Mouse (Mus musculus) heart, embryonic 13.5 days (tissue): ENCODE results near the gene Dars. TPM values are rescaled to one million over a fixed set of nuclear protein-coding genes. Genes with fewer than 3 reads are reported as not detected.
A peak's percentile ranks its signal among the peaks of the same experiment; 100 is the strongest.

ENCODE experiments used
- ATAC-seq: fragments of 200-750 bp; cut with Nextera tagmentation; 2 replicates; pipeline ENCODE4 v1.8.0; 2017; ENCODE audit warnings: moderate TSS enrichment; ENCODE audit not compliant: insufficient number of reproducible peaks, low FRiP score, low TSS enrichment; ENCODE audit errors: extremely low read depth
- H3K27ac ChIP-seq: fragments of 300-500 bp; sonication (generic); replicated peaks from 2 replicates; pipeline ENCODE4 v1.5.1; 2015; ENCODE audit warnings: moderate library complexity, mild to moderate bottlenecking, inconsistent platforms
- H3K27me3 ChIP-seq: fragments of 300-500 bp; sonication (generic); replicated peaks from 2 replicates; pipeline ENCODE4 v1.6.1; 2015; ENCODE audit warnings: mild to moderate bottlenecking, inconsistent platforms
- H3K36me3 ChIP-seq: fragments of 300-500 bp; sonication (generic); 2 replicates; pipeline ENCODE4 v1.6.1; 2015; ENCODE audit warnings: mild to moderate bottlenecking, inconsistent platforms
- H3K4me1 ChIP-seq: fragments of 300-500 bp; sonication (generic); 2 replicates; pipeline ENCODE4 v1.6.1; 2015; ENCODE audit warnings: inconsistent platforms
- H3K4me2 ChIP-seq: fragments of 300-500 bp; sonication (generic); 2 replicates; pipeline ENCODE4 v1.6.1; 2015; ENCODE audit warnings: inconsistent platforms, mild to moderate bottlenecking, moderate library complexity
- H3K4me3 ChIP-seq: fragments of 300-500 bp; sonication (generic); 2 replicates; pipeline ENCODE4 v1.5.1; 2015; ENCODE audit warnings: moderate library complexity, mild to moderate bottlenecking, inconsistent platforms
- H3K9ac ChIP-seq: fragments of 300-500 bp; sonication (generic); 2 replicates; pipeline ENCODE4 v1.6.1; 2015; ENCODE audit warnings: inconsistent platforms, mild to moderate bottlenecking, moderate library complexity
- H3K9me3 ChIP-seq: fragments of 300-500 bp; sonication (generic); 2 replicates; pipeline ENCODE4 v1.6.1; 2016; ENCODE audit warnings: inconsistent platforms
- WGBS: fragments of 180-500 bp; shearing (Covaris S2); methylation state at CpG from one replicate; pipeline ENCODE4 v1.1.7; 2015; ENCODE audit warnings: mixed read lengths; 5-methylcytosine and 5-hydroxymethylcytosine counted together
- polyA plus RNA-seq: library from polyadenylated mRNA; unstranded; fragments of >200 nt; fragmentation: Nextera tagmentation; extraction: Ambion mirVana; gene quantifications from 2 replicates; pipeline ENCODE4 v1.2.1, GENCODE M21; 2015

Dars gene
- polyA plus RNA-seq, 1 experiment from 2014 or later, result 98.5 TPM

GRCm38 (mm10) chr1:128447206-128447902 lies 30.2 kb upstream of the Dars start:
- no peaks in the 10 kb centered on the region for H3K9me3 ChIP-seq
- H3K9ac ChIP-seq, result no peak overlapping the region
- H3K36me3 ChIP-seq, result no peaks in the 10 kb centered on the region
- H3K27me3 ChIP-seq, result no peaks in the 10 kb centered on the region
- H3K4me2 ChIP-seq, result no peak overlapping the region
- H3K4me1 ChIP-seq, result no peaks in the 10 kb centered on the region
- 65% methylated on average over 7 of the region's 7 CpGs for WGBS
- H3K4me3 ChIP-seq, result no peak overlapping the region
- H3K27ac ChIP-seq, result no peak overlapping the region
- ATAC-seq, result no peak

GRCm38 (mm10) chr1:128443890-128444839 lies 27.0 kb upstream of the Dars start:
- peaks cover 9% of the 10 kb centered on the region for H3K4me1 ChIP-seq
- no peak overlapping the region for H3K4me3 ChIP-seq
- no peaks in the 10 kb centered on the region for H3K9me3 ChIP-seq
- no peaks in the 10 kb centered on the region for H3K27me3 ChIP-seq
- H3K36me3 ChIP-seq, result no peaks in the 10 kb centered on the region
- 60% methylated on average over 9 of the region's 9 CpGs for WGBS
- no peak overlapping the region for H3K4me2 ChIP-seq
- ATAC-seq, result no peak
- H3K9ac ChIP-seq, result no peak overlapping the region
- no peak overlapping the region for H3K27ac ChIP-seq

- ATAC-seq, result no peak
- Histone ChIP-seq H3K36me3 (no peaks in the 10 kb centered on the region), H3K27me3 (no peaks in the 10 kb centered on the region), H3K4me3 (no peak overlapping the region), H3K4me1 (peaks cover 9% of the 10 kb centered on the region), H3K9me3 (no peaks in the 10 kb centered on the region), H3K4me2 (no peak overlapping the region), H3K9ac (no peak overlapping the region), H3K27ac (no peak overlapping the region)
- 23% methylated on average over 5 of the region's 5 CpGs for WGBS
Measured at GRCm38 (mm10) chr1:128441129-128441473, 23.9 kb upstream of the Dars start.

GRCm38 (mm10) chr1:128440386-128441128 lies 23.4 kb upstream of the Dars start:
- Histone ChIP-seq H3K9ac (no peak overlapping the region), H3K4me1 (peaks cover 9% of the 10 kb centered on the region), H3K27me3 (no peaks in the 10 kb centered on the region), H3K27ac (no peak overlapping the region), H3K4me2 (no peak overlapping the region), H3K9me3 (no peaks in the 10 kb centered on the region), H3K4me3 (no peak overlapping the region), H3K36me3 (no peaks in the 10 kb centered on the region)
- ATAC-seq, result no peak
- 50% methylated on average over 16 of the region's 16 CpGs for WGBS

GRCm38 (mm10) chr1:128439618-128440017 lies 22.4 kb upstream of the Dars start:
- WGBS, result 92% methylated on average over 4 of the region's 4 CpGs
- Histone ChIP-seq H3K9ac (no peak overlapping the region), H3K4me3 (no peak overlapping the region), H3K27me3 (no peaks in the 10 kb centered on the region), H3K9me3 (no peaks in the 10 kb centered on the region), H3K27ac (no peak overlapping the region), H3K4me2 (no peak overlapping the region), H3K4me1 (peaks cover 9% of the 10 kb centered on the region), H3K36me3 (no peaks in the 10 kb centered on the region)
- ATAC-seq, result no peak

- Histone ChIP-seq H3K4me2 (no peak overlapping the region), H3K4me1 (peaks cover 9% of the 10 kb centered on the region), H3K36me3 (no peaks in the 10 kb centered on the region), H3K4me3 (no peak overlapping the region), H3K27me3 (no peaks in the 10 kb centered on the region), H3K9me3 (no peaks in the 10 kb centered on the region), H3K9ac (no peak overlapping the region), H3K27ac (no peak overlapping the region)
- ATAC-seq, result no peak
- WGBS, result 71% methylated on average over 5 of the region's 5 CpGs
Measured at GRCm38 (mm10) chr1:128438526-128438925, 21.4 kb upstream of the Dars start.

- no peak for ATAC-seq
- Histone ChIP-seq H3K9me3 (no peaks in the 10 kb centered on the region), H3K27ac (no peak overlapping the region), H3K36me3 (no peaks in the 10 kb centered on the region), H3K4me3 (no peak overlapping the region), H3K4me1 (peaks cover 9% of the 10 kb centered on the region), H3K27me3 (no peaks in the 10 kb centered on the region), H3K4me2 (no peak overlapping the region), H3K9ac (no peak overlapping the region)
- 34% methylated on average over 1 of the region's 1 CpGs for WGBS
Measured at GRCm38 (mm10) chr1:128437276-128437675, 20.1 kb upstream of the Dars start.

- Histone ChIP-seq H3K27me3 (no peaks in the 10 kb centered on the region), H3K9me3 (no peaks in the 10 kb centered on the region), H3K4me1 (peaks cover 6% of the 10 kb centered on the region), H3K4me2 (no peak overlapping the region), H3K36me3 (no peaks in the 10 kb centered on the region), H3K27ac (no peak overlapping the region), H3K4me3 (no peak overlapping the region), H3K9ac (no peak overlapping the region)
- no peak for ATAC-seq
- WGBS, result 82% methylated on average over 3 of the region's 3 CpGs
Measured at GRCm38 (mm10) chr1:128436015-128436414, 18.8 kb upstream of the Dars start.

GRCm38 (mm10) chr1:128435551-128435950 lies 18.4 kb upstream of the Dars start:
- Histone ChIP-seq H3K27ac (no peak overlapping the region), H3K36me3 (no peaks in the 10 kb centered on the region), H3K4me3 (no peak overlapping the region), H3K9ac (no peak overlapping the region), H3K4me1 (peaks cover 2% of the 10 kb centered on the region; the same call in 1 of the 2 replicates), H3K27me3 (no peaks in the 10 kb centered on the region), H3K9me3 (no peaks in the 10 kb centered on the region), H3K4me2 (no peak overlapping the region)
- 53% methylated on average over 4 of the region's 4 CpGs for WGBS
- ATAC-seq, result no peak

- WGBS, result 72% methylated on average over 3 of the region's 3 CpGs
- Histone ChIP-seq H3K27ac (no peak overlapping the region), H3K27me3 (no peaks in the 10 kb centered on the region), H3K4me1 (no peaks in the 10 kb centered on the region), H3K9me3 (no peaks in the 10 kb centered on the region), H3K36me3 (no peaks in the 10 kb centered on the region), H3K9ac (no peak overlapping the region), H3K4me3 (no peak overlapping the region), H3K4me2 (no peak overlapping the region)
- ATAC-seq, result no peak
Measured at GRCm38 (mm10) chr1:128424928-128425327, 7.8 kb upstream of the Dars start.

- ATAC-seq, result no peak
- no peaks in the 10 kb centered on the region for H3K9me3 ChIP-seq
- H3K27ac ChIP-seq, result peak overlapping the region; percentile 97
- WGBS, result 21% methylated on average over 5 of the region's 5 CpGs
- H3K27me3 ChIP-seq, result no peaks in the 10 kb centered on the region
- peaks cover 19% of the 10 kb centered on the region for H3K36me3 ChIP-seq
- H3K4me1 ChIP-seq, result peaks cover 8% of the 10 kb centered on the region
- no peak overlapping the region for H3K9ac ChIP-seq
- H3K4me3 ChIP-seq, result peak overlapping the region; percentile 98
- H3K4me2 ChIP-seq, result peak overlapping the region; percentile 83
Measured at GRCm38 (mm10) chr1:128417533-128417888, 343 bp upstream of the Dars start.
